Mouse (Mus musculus) heart, postnatal 0 days (tissue): ENCODE measurements around the gene Snrnp200.

ENCODE experiments used
- CTCF ChIP-seq: IDR thresholded peaks from 2 replicates; pipeline ENCODE4 v1.5.1; 2016; ENCODE audit warnings: antibody characterized with exemption, control low read depth, low read depth
- EP300 ChIP-seq: IDR thresholded peaks from 2 replicates; pipeline ENCODE4 v1.6.1; 2016; ENCODE audit warnings: antibody characterized with exemption, low read depth

DNA sequence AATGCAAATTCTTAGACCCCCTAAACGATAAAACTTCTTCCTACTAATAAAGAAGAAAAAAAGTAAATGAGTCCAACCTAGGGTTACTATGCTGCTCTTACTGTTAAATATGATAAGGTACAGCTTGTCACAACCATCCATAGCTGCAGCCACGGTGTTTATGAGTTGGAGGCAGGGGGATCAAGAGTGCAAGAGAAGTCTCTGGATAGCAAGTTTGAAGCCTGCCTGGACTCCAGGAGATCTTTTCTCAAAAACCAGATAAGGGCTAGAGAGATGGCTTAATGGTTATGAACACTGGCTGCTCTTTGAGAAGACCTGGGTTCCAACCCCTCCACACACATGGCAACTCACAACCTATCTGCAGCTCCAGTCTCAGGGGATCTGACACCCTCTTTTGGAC lies 1.3 kb upstream of the Snrnp200 start:
- TF ChIP-seq CTCF (no peak), EP300 (no peak)
